Mouse (Mus musculus) MEL (cell line): ENCODE measurements around the gene Farp1. TPM values are rescaled to one million over a fixed set of nuclear protein-coding genes. Genes with fewer than 3 reads are reported as not detected.

Source experiments
- DNase-seq: peaks from one replicate; pipeline ENCODE4 v3.0.0; 2011; ENCODE audit warnings: low read depth, low spot score
- H3K27ac ChIP-seq: 2 replicates; pipeline ENCODE4 v1.5.1; 2012; ENCODE audit warnings: low read depth, mild to moderate bottlenecking, control low read depth, low read length, moderate library complexity; ENCODE audit not compliant: control insufficient read depth
- H3K27me3 ChIP-seq, 2 experiments: fragments of 150-350 bp in 1 of 2; sonication (generic) in 1 of 2; 2 replicates each; pipeline ENCODE4 v1.6.1; 2012; ENCODE audit warnings: low read length in 2 of 2, mild to moderate bottlenecking in 2 of 2, improper control_type of control experiment in 1 of 2, moderate library complexity in 1 of 2; ENCODE audit not compliant: insufficient read depth in 2 of 2, control insufficient read depth in 1 of 2
- H3K36me3 ChIP-seq, 2 experiments: 2 replicates each; pipeline ENCODE4 v1.6.1; 2012 to 2014; ENCODE audit warnings: low read length in 2 of 2, improper control_type of control experiment in 1 of 2, inconsistent platforms in 1 of 2, mild to moderate bottlenecking in 1 of 2; ENCODE audit not compliant: insufficient read depth in 2 of 2, control insufficient read depth in 1 of 2
- H3K4me1 ChIP-seq, 2 experiments: fragments of 150-350 bp in 1 of 2; sonication (generic) in 1 of 2; 2 replicates each; pipeline ENCODE4 v1.6.1; 2012; ENCODE audit warnings: low read length in 2 of 2, improper control_type of control experiment in 1 of 2, mild to moderate bottlenecking in 1 of 2; ENCODE audit not compliant: insufficient read depth in 2 of 2, control insufficient read depth in 1 of 2
- H3K4me3 ChIP-seq, 2 experiments: fragments of 150-350 bp in 1 of 2; sonication (generic) in 1 of 2; 2 replicates each; pipeline ENCODE4 v1.5.1; 2012; ENCODE audit warnings: low read depth in 2 of 2, low read length in 2 of 2, mild to moderate bottlenecking in 2 of 2, moderate library complexity in 2 of 2, control low read depth in 1 of 2, improper control_type of control experiment in 1 of 2; ENCODE audit not compliant: control insufficient read depth in 1 of 2, insufficient read depth in 1 of 2
- H3K79me2 ChIP-seq: 2 replicates; pipeline ENCODE4 v1.6.1; 2012; ENCODE audit warnings: mild to moderate bottlenecking, low read length, moderate library complexity; ENCODE audit not compliant: control insufficient read depth, poor library complexity, insufficient read depth
- H3K9ac ChIP-seq: 2 replicates; pipeline ENCODE4 v1.6.1; 2012; ENCODE audit warnings: low read depth, mild to moderate bottlenecking, control low read depth, low read length, moderate library complexity; ENCODE audit not compliant: control insufficient read depth, poor library complexity, severe bottlenecking
- H3K9me3 ChIP-seq: fragments of 150-350 bp; sonication (generic); replicated peaks from 2 replicates; pipeline ENCODE4 v1.6.1; 2012; ENCODE audit warnings: mild to moderate bottlenecking, low read length, improper control_type of control experiment, moderate library complexity; ENCODE audit not compliant: insufficient read depth
- BHLHE40 ChIP-seq: IDR thresholded peaks from 2 replicates; pipeline ENCODE4 v1.6.1; 2012; ENCODE audit warnings: low read depth, mild to moderate bottlenecking, inconsistent platforms, low read length, improper control_type of control experiment, borderline replicate concordance
- CHD1 ChIP-seq: IDR thresholded peaks from 2 replicates; pipeline ENCODE4 v1.6.1; 2012; ENCODE audit warnings: low read depth, mild to moderate bottlenecking, inconsistent platforms, low read length, improper control_type of control experiment
- E2F4 ChIP-seq: IDR thresholded peaks from 2 replicates; pipeline ENCODE4 v1.6.1; 2011; ENCODE audit warnings: low read depth, low read length, improper control_type of control experiment, borderline replicate concordance
- GATA1 ChIP-seq: IDR thresholded peaks from 2 replicates; pipeline ENCODE4 v1.6.1; 2011; ENCODE audit warnings: low read depth, low read length, improper control_type of control experiment
- KAT2A ChIP-seq: conservative IDR thresholded peaks from 2 replicates; pipeline ENCODE4 v1.6.1; 2012; ENCODE audit warnings: low read depth, low read length, improper control_type of control experiment, inconsistent platforms
- NRF1 ChIP-seq: IDR thresholded peaks from 2 replicates; pipeline ENCODE4 v1.6.1; 2014; ENCODE audit warnings: low read depth, mild to moderate bottlenecking, inconsistent platforms, low read length, improper control_type of control experiment, moderate library complexity; ENCODE audit not compliant: poor library complexity, insufficient read depth, severe bottlenecking
- POLR2AphosphoS2 ChIP-seq: IDR thresholded peaks from 2 replicates; pipeline ENCODE4 v1.6.1; 2011; ENCODE audit warnings: low read length, improper control_type of control experiment
- POLR2AphosphoS5 ChIP-seq: IDR thresholded peaks from 2 replicates; pipeline ENCODE4 v1.6.1; 2012; ENCODE audit warnings: low read depth, borderline replicate concordance, mild to moderate bottlenecking, inconsistent platforms, low read length, moderate library complexity, mixed read lengths
- RCOR1 ChIP-seq: IDR thresholded peaks from 2 replicates; pipeline ENCODE4 v1.6.1; 2012; ENCODE audit warnings: low read depth, mild to moderate bottlenecking, inconsistent platforms, low read length, improper control_type of control experiment
- SMC3 ChIP-seq: IDR thresholded peaks from 2 replicates; pipeline ENCODE4 v1.6.1; 2011; ENCODE audit warnings: low read depth, low read length, improper control_type of control experiment
- TBP ChIP-seq: IDR thresholded peaks from 2 replicates; pipeline ENCODE4 v1.8.0; 2011; ENCODE audit warnings: low read depth, low read length, improper control_type of control experiment
- TCF12 ChIP-seq: IDR thresholded peaks from 2 replicates; pipeline ENCODE4 v1.6.1; 2014; ENCODE audit warnings: low read depth, mild to moderate bottlenecking, inconsistent platforms, low read length, improper control_type of control experiment, moderate library complexity
- USF1 ChIP-seq: IDR thresholded peaks from 2 replicates; pipeline ENCODE4 v1.6.1; 2014; ENCODE audit warnings: low read depth, mild to moderate bottlenecking, inconsistent platforms, low read length, improper control_type of control experiment, moderate library complexity
- USF2 ChIP-seq, 2 experiments: IDR thresholded peaks; 2 replicates each; pipeline ENCODE4 v1.6.1; 2011 to 2012; ENCODE audit warnings: improper control_type of control experiment in 2 of 2, low read length in 2 of 2, borderline replicate concordance in 1 of 2, inconsistent platforms in 1 of 2, low read depth in 1 of 2, mild to moderate bottlenecking in 1 of 2; ENCODE audit not compliant: insufficient read depth in 1 of 2
- ZKSCAN1 ChIP-seq: IDR thresholded peaks from 2 replicates; pipeline ENCODE4 v1.6.1; 2012; ENCODE audit warnings: low read depth, mild to moderate bottlenecking, inconsistent platforms, low read length, improper control_type of control experiment, moderate library complexity
- polyA plus RNA-seq, 2 experiments: library from polyadenylated mRNA; stranded (reverse) in 1 of 2; unstranded in 1 of 2; fragments of >175 nt in 1 of 2; fragments of >200 nt in 1 of 2; gene quantifications; 2 replicates each; pipeline versions ENCODE4 v1.2.1 to v1.2.4; 2012; ENCODE audit warnings: low replicate concordance in 2 of 2, low read depth in 1 of 2; ENCODE audit not compliant: insufficient read length in 2 of 2, insufficient read depth in 1 of 2, missing spikeins in 1 of 2
- total RNA-seq: library from RNA; depleted of rRNA; stranded (reverse); fragments of 300-350 nt; gene quantifications from 2 replicates; pipeline ENCODE4 v1.2.3, GENCODE M21; 2012

Farp1 gene
- total and polyA plus RNA-seq, 3 experiments, result 0.62 to 1.1 TPM; not detected in 1

GRCm38 (mm10) chr14:121309909-121310308 lies 274.9 kb downstream of the Farp1 start:
- H3K4me1 ChIP-seq, result peaks cover 2 to 5% of the 10 kb centered on the region in 2 experiments; a peak in 2 of 4 replicates
- H3K9me3 ChIP-seq, result no peaks in the 10 kb centered on the region
- TF ChIP-seq POLR2AphosphoS2 (no peak), RCOR1 (no peak), SMC3 (no peak), ZKSCAN1 (no peak), USF2 (IDR thresholded peaks at IDR 0.05; ENCODE audit: borderline replicate concordance in 1 of 2, insufficient read depth in 1 of 2, low read depth in 1 of 2, low read length in 2 of 2) (no peak), GATA1 (no peak), TBP (no peak), POLR2AphosphoS5 (no peak), CHD1 (no peak), TCF12 (no peak), KAT2A (no peak), NRF1 (no peak), BHLHE40 (no peak), E2F4 (no peak)
- H3K4me3 ChIP-seq, result no peak overlapping the region
- H3K36me3 ChIP-seq, result peaks cover 2 to 5% of the 10 kb centered on the region in 2 experiments
- no peak for DNase-seq
- H3K79me2 ChIP-seq, result peaks cover 46% of the 10 kb centered on the region
- H3K27ac ChIP-seq, result no peak overlapping the region
- no peaks in the 10 kb centered on the region for H3K27me3 ChIP-seq
- H3K9ac ChIP-seq, result no peak overlapping the region

GRCm38 (mm10) chr14:121310325-121311080 lies 275.5 kb downstream of the Farp1 start:
- Histone ChIP-seq H3K27ac (no peak overlapping the region), H3K9ac (no peak overlapping the region), H3K4me3 (no peak overlapping the region), H3K79me2 (peaks cover 52% of the 10 kb centered on the region), H3K36me3 (peaks cover 2 to 4% of the 10 kb centered on the region in 2 experiments; a peak in 3 of 4 replicates), H3K27me3 (no peaks in the 10 kb centered on the region), H3K9me3 (no peaks in the 10 kb centered on the region), H3K4me1 (peaks cover 0 to 5% of the 10 kb centered on the region in 2 experiments; a peak in 3 of 4 replicates)
- DNase-seq, result no peak
- TF ChIP-seq USF1 (no peak), CHD1 (no peak)
